Mouse (Mus musculus): ENCODE data around the gene Gm20219. TPM values are rescaled to one million over a fixed set of nuclear protein-coding genes. Genes with fewer than 3 reads are reported as not detected.

The Gm20219 gene
- total and polyA plus RNA-seq, 3 experiments, result 0.62 to 3.1 TPM; not detected in 1

DNA sequence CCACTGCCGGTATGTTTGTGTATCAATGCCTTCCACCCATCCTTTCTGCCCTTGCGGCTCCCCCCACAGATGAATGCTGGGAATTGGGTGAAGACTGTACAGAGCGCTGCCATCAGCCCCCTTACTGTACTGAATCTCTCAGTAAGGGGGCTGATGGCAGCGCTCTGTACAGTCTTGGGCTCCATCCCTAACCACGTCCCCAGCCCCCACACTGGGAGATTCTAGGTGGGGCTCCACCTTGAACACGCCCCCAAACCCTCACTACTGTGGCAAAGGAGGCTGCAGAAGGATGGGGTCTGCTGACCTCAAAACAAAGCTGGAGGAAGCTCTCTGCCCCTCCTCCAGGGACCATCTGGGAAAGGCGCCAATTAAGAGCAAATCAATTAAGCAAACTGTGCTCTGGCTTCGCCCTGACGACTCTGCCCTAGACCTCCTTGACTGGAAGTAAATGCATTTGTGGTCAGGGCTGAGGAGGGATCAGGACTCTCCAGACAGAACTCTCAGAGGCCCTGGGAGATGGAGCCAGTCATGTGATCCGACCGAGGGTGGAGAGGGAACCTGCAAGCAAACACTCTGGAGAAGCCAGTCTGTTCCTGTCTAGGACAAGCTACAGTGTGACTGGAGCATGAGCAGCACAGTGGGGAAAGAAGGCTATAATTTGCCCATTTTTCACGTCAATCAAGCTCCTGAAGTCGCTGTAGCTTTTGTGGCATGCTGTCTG is 38.3 kb downstream of the Gm20219 start:
- H3K79me2 ChIP-seq (ENCODE audit: control insufficient read depth, insufficient read depth, low read length, poor library complexity), result no peaks in the 10 kb centered on the region
- no peaks in the 10 kb centered on the region for H3K27me3 ChIP-seq (ENCODE audit: control insufficient read depth in 1 of 2, insufficient read depth in 2 of 2, low read length in 2 of 2)
- H3K36me3 ChIP-seq (ENCODE audit: control insufficient read depth in 1 of 2, insufficient read depth in 2 of 2, low read length in 2 of 2), result no peaks in the 10 kb centered on the region
- H3K4me3 ChIP-seq (ENCODE audit: control insufficient read depth in 1 of 2, insufficient read depth in 1 of 2, low read depth in 2 of 2, low read length in 2 of 2), result no peak overlapping the region
- TF ChIP-seq MXI1 (IDR thresholded peaks at IDR 0.05; ENCODE audit: low read depth, low read length) (no peak), ZMIZ1 (IDR thresholded peaks at IDR 0.05; ENCODE audit: low read depth, low read length) (no peak), RCOR1 (IDR thresholded peaks at IDR 0.05; ENCODE audit: low read depth, low read length) (no peak), USF1 (IDR thresholded peaks at IDR 0.05; ENCODE audit: low read depth, low read length) (no peak), GABPA (IDR thresholded peaks at IDR 0.05; ENCODE audit: low read depth, low read length) (no peak), MAX (IDR thresholded peaks at IDR 0.05; ENCODE audit: low read length) (no peak), MAZ (IDR thresholded peaks at IDR 0.05; ENCODE audit: low read depth, low read length) (no peak), MEF2A (IDR thresholded peaks at IDR 0.05; ENCODE audit: extremely low read depth, insufficient replicate concordance, low read depth, low read length, poor library complexity, severe bottlenecking) (no peak), RAD21 (IDR thresholded peaks at IDR 0.05; ENCODE audit: low read depth, low read length) (no peak), TAL1 (IDR thresholded peaks at IDR 0.05; ENCODE audit: low read length) (no peak), JUND (IDR thresholded peaks at IDR 0.05; ENCODE audit: low read depth, low read length) (no peak), POLR2A (IDR thresholded peaks at IDR 0.05; ENCODE audit: control insufficient read depth in 1 of 2, insufficient read depth in 1 of 2, low read depth in 1 of 2, low read length in 2 of 2, poor library complexity in 1 of 2) (no peak), ZKSCAN1 (IDR thresholded peaks at IDR 0.05; ENCODE audit: low read depth, low read length) (no peak), SIN3A (IDR thresholded peaks at IDR 0.05; ENCODE audit: low read length) (no peak), CHD1 (IDR thresholded peaks at IDR 0.05; ENCODE audit: low read depth, low read length) (no peak), CHD2 (IDR thresholded peaks at IDR 0.05; ENCODE audit: low read length) (no peak)
- DNase-seq (ENCODE audit: low read depth, low spot score), result no peak
- H3K4me1 ChIP-seq (ENCODE audit: control insufficient read depth in 1 of 2, insufficient read depth in 2 of 2, low read length in 2 of 2), result no peaks in the 10 kb centered on the region
- no peak overlapping the region for H3K27ac ChIP-seq (ENCODE audit: control insufficient read depth, low read depth, low read length)
- no peak overlapping the region for H3K9ac ChIP-seq (ENCODE audit: control insufficient read depth, low read depth, low read length, poor library complexity, severe bottlenecking)
- H3K9me3 ChIP-seq (replicated peaks; ENCODE audit: insufficient read depth, low read length), result no peaks in the 10 kb centered on the region

DNA sequence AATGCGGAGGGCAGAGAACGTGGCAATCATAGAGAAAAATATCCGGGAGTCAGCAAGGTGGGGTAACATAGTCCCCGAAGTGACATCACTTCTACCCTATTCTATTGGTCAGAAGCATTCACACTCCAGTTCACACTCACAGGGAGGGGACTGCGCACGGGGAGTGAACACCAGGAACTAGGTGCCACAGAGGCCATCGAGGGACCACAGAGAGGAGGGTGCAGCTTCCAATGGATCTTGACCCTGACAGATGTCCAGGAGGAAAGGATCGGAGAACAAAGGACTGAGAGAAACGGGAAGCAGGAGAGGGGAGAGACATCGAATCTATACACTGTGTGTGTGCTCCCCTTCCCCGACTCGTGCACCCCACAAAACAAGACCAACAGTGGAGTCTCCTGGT is 39.3 kb downstream of the Gm20219 start:
- TF ChIP-seq MXI1 (IDR thresholded peaks at IDR 0.05; ENCODE audit: low read depth, low read length) (no peak), GABPA (IDR thresholded peaks at IDR 0.05; ENCODE audit: low read depth, low read length) (no peak), MAX (IDR thresholded peaks at IDR 0.05; ENCODE audit: low read length) (no peak), ZMIZ1 (IDR thresholded peaks at IDR 0.05; ENCODE audit: low read depth, low read length) (no peak), TCF12 (IDR thresholded peaks at IDR 0.05; ENCODE audit: low read depth, low read length) (no peak), UBTF (IDR thresholded peaks at IDR 0.05; ENCODE audit: borderline replicate concordance, insufficient read depth, low read depth, low read length) (no peak), SMC3 (IDR thresholded peaks at IDR 0.05; ENCODE audit: low read depth, low read length) (no peak), RCOR1 (IDR thresholded peaks at IDR 0.05; ENCODE audit: low read depth, low read length) (no peak), NRF1 (IDR thresholded peaks at IDR 0.05; ENCODE audit: insufficient read depth, low read depth, low read length, poor library complexity, severe bottlenecking) (no peak), TAL1 (IDR thresholded peaks at IDR 0.05; ENCODE audit: low read length) (no peak), SIN3A (IDR thresholded peaks at IDR 0.05; ENCODE audit: low read length) (no peak), MAFK (IDR thresholded peaks at IDR 0.05; ENCODE audit: borderline replicate concordance, low read depth, low read length) (no peak), USF1 (IDR thresholded peaks at IDR 0.05; ENCODE audit: low read depth, low read length) (no peak), JUND (IDR thresholded peaks at IDR 0.05; ENCODE audit: low read depth, low read length) (no peak), KAT2A (conservative IDR thresholded peaks at IDR 0.05; ENCODE audit: low read depth, low read length) (no peak), ZNF384 (IDR thresholded peaks at IDR 0.05; ENCODE audit: low read depth, low read length) (no peak), POLR2AphosphoS2 (IDR thresholded peaks at IDR 0.05; ENCODE audit: low read length) (no peak), NELFE (IDR thresholded peaks at IDR 0.05; ENCODE audit: low read depth, low read length) (no peak)
- no peaks in the 10 kb centered on the region for H3K9me3 ChIP-seq (replicated peaks; ENCODE audit: insufficient read depth, low read length)
- no peaks in the 10 kb centered on the region for H3K36me3 ChIP-seq (ENCODE audit: control insufficient read depth in 1 of 2, insufficient read depth in 2 of 2, low read length in 2 of 2)
- H3K79me2 ChIP-seq (ENCODE audit: control insufficient read depth, insufficient read depth, low read length, poor library complexity), result no peaks in the 10 kb centered on the region
- DNase-seq (ENCODE audit: low read depth, low spot score), result no peak
- H3K27me3 ChIP-seq (ENCODE audit: control insufficient read depth in 1 of 2, insufficient read depth in 2 of 2, low read length in 2 of 2), result no peaks in the 10 kb centered on the region
- no peak overlapping the region for H3K4me3 ChIP-seq (ENCODE audit: control insufficient read depth in 1 of 2, insufficient read depth in 1 of 2, low read depth in 2 of 2, low read length in 2 of 2)
- H3K27ac ChIP-seq (ENCODE audit: control insufficient read depth, low read depth, low read length), result no peak overlapping the region
- H3K4me1 ChIP-seq (ENCODE audit: control insufficient read depth in 1 of 2, insufficient read depth in 2 of 2, low read length in 2 of 2), result no peaks in the 10 kb centered on the region
- no peak overlapping the region for H3K9ac ChIP-seq (ENCODE audit: control insufficient read depth, low read depth, low read length, poor library complexity, severe bottlenecking)

All from MEL (cell line).